ENCODE assay signal across 20 mouse cellular contexts in genomic region chr9:78473588-78473987, GRCm38 (mm10). TPM values are rescaled to one million over a fixed set of nuclear protein-coding genes. Genes with fewer than 3 reads are reported as not detected.
DNase-seq lines count a peak whose midpoint lies in the region; ATAC-seq and TF ChIP-seq lines count a peak whose summit lies in the region.
"Had no signal": no experiment of that assay in that cellular context is flagged by ENCODE, and none has a peak within 500 bp of the region (broad histone marks: within the 10 kb centered on the region; RNA-seq: fewer than 3 reads in every experiment).

No protein-coding gene starts in this region.

- no peak for ATAC-seq in hindbrain, postnatal 0 days
- no peak for ATAC-seq in hindbrain, embryonic 12.5 days (ENCODE audit: low FRiP score)
- 0 out of 2 replicates have a peak, but pooled peaks have one; percentile 2 for ATAC-seq in common myeloid progenitor, adult 5-6 weeks (replicated peaks; ENCODE audit: low read depth, poor library complexity, severe bottlenecking)
- ATAC-seq: midbrain, embryonic 16.5 days had no signal

- no peak overlapping the region for H3K4me2 ChIP-seq in hindbrain, postnatal 0 days (ENCODE audit: low read depth, low read length)
- no peak overlapping the region for H3K4me2 ChIP-seq in hindbrain, embryonic 12.5 days (replicated peaks)
- H3K4me2 ChIP-seq: embryonic facial prominence, embryonic 12.5 days; heart, embryonic 12.5 days; neural tube, embryonic 12.5 days had no signal

- no peak overlapping the region for H3K27ac ChIP-seq in hindbrain, postnatal 0 days
- no peak overlapping the region for H3K27ac ChIP-seq in hindbrain, embryonic 12.5 days
- H3K27ac ChIP-seq: embryonic facial prominence, embryonic 12.5 days; liver, embryonic 14.5 days; neural tube, embryonic 12.5 days had no signal

- peak; percentile 49 to 54 for DNase-seq in cerebellum, postnatal 14 days
- no peak for DNase-seq in cerebellum, adult 18-20 months
- peak; percentile 29 for DNase-seq in hindbrain, postnatal 0 days (ENCODE audit: low spot score)
- peak; percentile 20 for DNase-seq in 3T3-L1 (ENCODE audit: low read depth, low spot score)
- DNase-seq in adrenal gland, postnatal 10 days: no peak
- no peak for DNase-seq in spleen, adult 12 weeks (ENCODE audit: low spot score)
- DNase-seq: kidney, adult 2 months; kidney, postnatal 36 days; layer of hippocampus, postnatal 36 days; right cerebral cortex, postnatal 4 days; thymus, adult 18-20 months had no signal

- no peak overlapping the region for H3K9ac ChIP-seq in hindbrain, postnatal 0 days (replicated peaks; ENCODE audit: low read length)
- no peak overlapping the region for H3K9ac ChIP-seq in hindbrain, embryonic 12.5 days
- H3K9ac ChIP-seq: embryonic facial prominence, embryonic 12.5 days; heart, embryonic 12.5 days; liver, embryonic 14.5 days; neural tube, embryonic 12.5 days had no signal

- peaks cover 29% of the 10 kb centered on the region for H3K36me3 ChIP-seq in hindbrain, postnatal 0 days (ENCODE audit: insufficient read depth, low read length)
- peaks cover 55% of the 10 kb centered on the region for H3K36me3 ChIP-seq in hindbrain, embryonic 12.5 days

- H3K4me3 ChIP-seq in hindbrain, postnatal 0 days (ENCODE audit: low read length): no peak overlapping the region
- no peak overlapping the region for H3K4me3 ChIP-seq in hindbrain, embryonic 12.5 days
- H3K4me3 ChIP-seq: embryonic facial prominence, embryonic 12.5 days; heart, embryonic 12.5 days; neural tube, embryonic 12.5 days had no signal

- 66% methylated on average over 8 of the region's 8 CpGs for WGBS in hindbrain, postnatal 0 days
- 83% methylated on average over 8 of the region's 8 CpGs for WGBS in hindbrain, embryonic 12.5 days

- no peak for TF ChIP-seq CTCF in hindbrain, postnatal 0 days (IDR thresholded peaks at IDR 0.05; ENCODE audit: low read depth)

- H3K4me1 ChIP-seq in hindbrain, postnatal 0 days (ENCODE audit: insufficient read depth, low read length): no peaks in the 10 kb centered on the region
- no peaks in the 10 kb centered on the region; the same call in 1 of the 2 replicates for H3K4me1 ChIP-seq in hindbrain, embryonic 12.5 days
- H3K4me1 ChIP-seq: embryonic facial prominence, embryonic 12.5 days; neural tube, embryonic 12.5 days had no signal

- no peaks in the 10 kb centered on the region for H3K9me3 ChIP-seq in hindbrain, postnatal 0 days (ENCODE audit: low read length)
- H3K9me3 ChIP-seq in hindbrain, embryonic 12.5 days (replicated peaks): no peaks in the 10 kb centered on the region
- H3K9me3 ChIP-seq: embryonic facial prominence, embryonic 12.5 days; heart, embryonic 12.5 days; neural tube, embryonic 12.5 days had no signal

- no peaks in the 10 kb centered on the region for H3K27me3 ChIP-seq in hindbrain, postnatal 0 days (ENCODE audit: insufficient read depth, low read length)
- H3K27me3 ChIP-seq in hindbrain, embryonic 12.5 days: no peaks in the 10 kb centered on the region
- H3K27me3 ChIP-seq: embryonic facial prominence, embryonic 12.5 days; heart, embryonic 12.5 days; neural tube, embryonic 12.5 days had no signal

RNA-seq across cellular contexts. Expression of gene Eef1a1, which starts 15.4 kb away (rescaled TPM):
- 5,514 and 5,628 TPM in 2 replicates for total RNA-seq in hindbrain, postnatal 0 days (2014; rRNA removed)
- 2,472 and 2,549 TPM in 2 replicates for polyA plus RNA-seq in hindbrain, postnatal 0 days (2015; fragmentation: Nextera tagmentation; extraction: Ambion mirVana)
- polyA plus RNA-seq in hindbrain, embryonic 12.5 days (2016; fragmentation: Nextera tagmentation; extraction: Ambion mirVana): 3,262 and 3,359 TPM in 2 replicates
- total RNA-seq in common myeloid progenitor, adult 5-6 weeks (2017): 14,048 and 16,425 TPM in 2 replicates
- 1,000 to 10,000 TPM; 6,172 to 6,732 TPM for total RNA-seq in adrenal gland, postnatal 10 days (2021)

RNA-seq across cellular contexts. Expression of gene Gm17324, which starts 25.0 kb away (rescaled TPM):
- total RNA-seq in hindbrain, postnatal 0 days (2014; rRNA removed): 2.5 TPM in 1 of 2 replicates, not detected in the other
- polyA plus RNA-seq in hindbrain, postnatal 0 days (2015; fragmentation: Nextera tagmentation; extraction: Ambion mirVana): 2.3 and 3.4 TPM in 2 replicates
- 0.84 and 1.3 TPM in 2 replicates for polyA plus RNA-seq in hindbrain, embryonic 12.5 days (2016; fragmentation: Nextera tagmentation; extraction: Ambion mirVana)
- 0.41 TPM in 1 of 2 replicates, not detected in the other for total RNA-seq in common myeloid progenitor, adult 5-6 weeks (2017)
- under 1 TPM in 1 of 2 experiments, not detected in 1; 0.60 TPM for total RNA-seq in adrenal gland, postnatal 10 days (2021)
- total RNA-seq: heart, postnatal 25 days; megakaryocyte, adult 5-6 weeks had no signal

RNA-seq across cellular contexts. Expression of gene Mto1, which starts 25.6 kb away (rescaled TPM):
- total RNA-seq in hindbrain, postnatal 0 days (2014; rRNA removed): 25.7 and 36.3 TPM in 2 replicates
- 20.9 and 22.0 TPM in 2 replicates for polyA plus RNA-seq in hindbrain, postnatal 0 days (2015; fragmentation: Nextera tagmentation; extraction: Ambion mirVana)
- polyA plus RNA-seq in hindbrain, embryonic 12.5 days (2016; fragmentation: Nextera tagmentation; extraction: Ambion mirVana): 23.2 and 26.9 TPM in 2 replicates
- total RNA-seq in common myeloid progenitor, adult 5-6 weeks (2017): 28.3 and 49.4 TPM in 2 replicates
- 10 to 100 TPM; 23.6 to 29.8 TPM for total RNA-seq in adrenal gland, postnatal 10 days (2021)

RNA-seq across cellular contexts. Expression of gene Cgas, which starts 30.6 kb away (rescaled TPM):
- total RNA-seq in hindbrain, postnatal 0 days (2014; rRNA removed): 0.61 and 0.63 TPM in 2 replicates
- polyA plus RNA-seq in hindbrain, postnatal 0 days (2015; fragmentation: Nextera tagmentation; extraction: Ambion mirVana): 0.71 and 0.88 TPM in 2 replicates
- 0.76 and 0.90 TPM in 2 replicates for polyA plus RNA-seq in hindbrain, embryonic 12.5 days (2016; fragmentation: Nextera tagmentation; extraction: Ambion mirVana)
- 19.8 and 22.1 TPM in 2 replicates for total RNA-seq in common myeloid progenitor, adult 5-6 weeks (2017)
- total RNA-seq in adrenal gland, postnatal 10 days (2021): 1 to 10 TPM; 1.3 to 1.8 TPM

Comparison
In these comparisons a context has a peak if more than half of its experiments do, and no peak if none do; other contexts are left out.
1. DNase-seq: peak in cerebellum, postnatal 14 days (2 of 2), hindbrain, postnatal 0 days (single experiment) and 3T3-L1 (single experiment); none in cerebellum, adult 18-20 months (0 of 2), adrenal gland, postnatal 10 days (single experiment) and spleen, adult 12 weeks (single experiment).